Mouse (Mus musculus): ENCODE measurements around the gene Frmpd4. TPM values are rescaled to one million over a fixed set of nuclear protein-coding genes. Genes with fewer than 3 reads are reported as not detected.
A peak's percentile ranks its signal among the peaks of the same experiment; 100 is the strongest.

Gene Frmpd4
- polyA plus RNA-seq (2014; fragmentation: Nextera tagmentation; extraction: Ambion mirVana): 0.03 TPM in 2 replicates

- Histone ChIP-seq H3K4me3 (ENCODE audit: low read depth, low read length) (no peak within 1 kb of the TSS), H3K36me3 (ENCODE audit: insufficient read depth) (no peaks in the 10 kb centered on the region), H3K27ac (ENCODE audit: low read depth) (no peak within 1 kb of the TSS), H3K9ac (no peak within 1 kb of the TSS), H3K27me3 (ENCODE audit: insufficient read depth, low read length) (no peaks in the 10 kb centered on the region), H3K4me2 (no peak within 1 kb of the TSS), H3K9me3 (ENCODE audit: low read depth, low read length) (no peaks in the 10 kb centered on the region), H3K4me1 (ENCODE audit: insufficient read depth) (no peaks in the 10 kb centered on the region)
- 68% methylated on average over 5 of the region's 5 CpGs for WGBS
- DNase-seq (no peak), ATAC-seq (ENCODE audit: insufficient read depth) (no peak)
- no peak for TF ChIP-seq CTCF (IDR thresholded peaks at IDR 0.05; ENCODE audit: low read depth)
Observed at GRCm38 (mm10) chrX:168577131-168577530, at the start of gene Frmpd4. Gene Frmpd4 (minus strand): TSS chrX:168577231.

- Histone ChIP-seq H3K4me2 (no peak overlapping the region), H3K27ac (ENCODE audit: low read depth) (peak overlapping the region; percentile 2; the same call in 1 of the 2 replicates), H3K4me1 (ENCODE audit: insufficient read depth) (no peaks in the 10 kb centered on the region), H3K27me3 (ENCODE audit: insufficient read depth, low read length) (no peaks in the 10 kb centered on the region), H3K9ac (no peak overlapping the region), H3K4me3 (ENCODE audit: low read depth, low read length) (no peak overlapping the region), H3K9me3 (ENCODE audit: low read depth, low read length) (no peaks in the 10 kb centered on the region), H3K36me3 (ENCODE audit: insufficient read depth) (no peaks in the 10 kb centered on the region)
- DNase-seq (peak; percentile 67), ATAC-seq (ENCODE audit: insufficient read depth) (peak; percentile 88; the same call in 1 of the 2 replicates)
- no peak for TF ChIP-seq CTCF (IDR thresholded peaks at IDR 0.05; ENCODE audit: low read depth)
- WGBS: 37% methylated on average over 5 of the region's 5 CpGs
Observed at GRCm38 (mm10) chrX:168595193-168595592, 18.2 kb upstream of the Frmpd4 start.

GRCm38 (mm10) chrX:168584303-168584702 is 7.3 kb upstream of the Frmpd4 start:
- 38% methylated on average over 1 of the region's 1 CpGs for WGBS
- no peak for ATAC-seq (ENCODE audit: insufficient read depth)

GRCm38 (mm10) chrX:168571808-168572207 is 5.2 kb downstream of the Frmpd4 start:
- DNase-seq (no peak), ATAC-seq (ENCODE audit: insufficient read depth) (no peak)

More at GRCm38 (mm10) chrX:168584303-168584702, 7.3 kb upstream of the Frmpd4 start:
- Histone ChIP-seq H3K9me3 (ENCODE audit: low read depth, low read length) (no peaks in the 10 kb centered on the region), H3K4me2 (no peak overlapping the region), H3K36me3 (ENCODE audit: insufficient read depth) (no peaks in the 10 kb centered on the region), H3K9ac (no peak overlapping the region), H3K27me3 (ENCODE audit: insufficient read depth, low read length) (no peaks in the 10 kb centered on the region), H3K4me1 (ENCODE audit: insufficient read depth) (no peaks in the 10 kb centered on the region), H3K4me3 (ENCODE audit: low read depth, low read length) (no peak overlapping the region), H3K27ac (ENCODE audit: low read depth) (no peak overlapping the region)
- peak; percentile 22 for DNase-seq
- no peak; the same call in 1 of the 2 replicates for TF ChIP-seq CTCF (IDR thresholded peaks at IDR 0.05; ENCODE audit: low read depth)

GRCm38 (mm10) chrX:168569231-168569630 is 7.8 kb downstream of the Frmpd4 start:
- Histone ChIP-seq H3K36me3 (ENCODE audit: insufficient read depth) (no peaks in the 10 kb centered on the region), H3K9ac (no peak overlapping the region), H3K27me3 (ENCODE audit: insufficient read depth, low read length) (no peaks in the 10 kb centered on the region), H3K4me1 (ENCODE audit: insufficient read depth) (no peaks in the 10 kb centered on the region), H3K4me3 (ENCODE audit: low read depth, low read length) (no peak overlapping the region), H3K4me2 (no peak overlapping the region), H3K9me3 (ENCODE audit: low read depth, low read length) (no peaks in the 10 kb centered on the region), H3K27ac (ENCODE audit: low read depth) (no peak overlapping the region)
- DNase-seq (no peak), ATAC-seq (ENCODE audit: insufficient read depth) (no peak)
- TF ChIP-seq CTCF (IDR thresholded peaks at IDR 0.05; ENCODE audit: low read depth): no peak
- WGBS: 69% methylated on average over 5 of the region's 5 CpGs

More at GRCm38 (mm10) chrX:168571808-168572207, 5.2 kb downstream of the Frmpd4 start:
- Histone ChIP-seq H3K9ac (no peak overlapping the region), H3K36me3 (ENCODE audit: insufficient read depth) (no peaks in the 10 kb centered on the region), H3K27ac (ENCODE audit: low read depth) (no peak overlapping the region), H3K4me2 (no peak overlapping the region), H3K4me3 (ENCODE audit: low read depth, low read length) (no peak overlapping the region), H3K27me3 (ENCODE audit: insufficient read depth, low read length) (no peaks in the 10 kb centered on the region), H3K9me3 (ENCODE audit: low read depth, low read length) (no peaks in the 10 kb centered on the region), H3K4me1 (ENCODE audit: insufficient read depth) (no peaks in the 10 kb centered on the region)
- 61% methylated on average over 4 of the region's 4 CpGs for WGBS
- no peak for TF ChIP-seq CTCF (IDR thresholded peaks at IDR 0.05; ENCODE audit: low read depth)

- H3K9ac ChIP-seq: no peak overlapping the region
- H3K4me3 ChIP-seq (ENCODE audit: low read depth, low read length): no peak overlapping the region
- ATAC-seq (ENCODE audit: insufficient read depth) (peak; percentile 62; the same call in 1 of the 2 replicates), DNase-seq (peak; percentile 6)
- no peaks in the 10 kb centered on the region for H3K9me3 ChIP-seq (ENCODE audit: low read depth, low read length)
- TF ChIP-seq CTCF (IDR thresholded peaks at IDR 0.05; ENCODE audit: low read depth): no peak
- no peak overlapping the region for H3K4me2 ChIP-seq
- H3K27me3 ChIP-seq (ENCODE audit: insufficient read depth, low read length): no peaks in the 10 kb centered on the region
- WGBS: 13% methylated on average over 1 of the region's 1 CpGs
- no peaks in the 10 kb centered on the region for H3K4me1 ChIP-seq (ENCODE audit: insufficient read depth)
- H3K36me3 ChIP-seq (ENCODE audit: insufficient read depth): no peaks in the 10 kb centered on the region
- no peak overlapping the region for H3K27ac ChIP-seq (ENCODE audit: low read depth)
Observed at GRCm38 (mm10) chrX:168505254-168505653, 71.8 kb downstream of the Frmpd4 start.

GRCm38 (mm10) chrX:168455233-168455632 is 121.8 kb downstream of the Frmpd4 start:
- Histone ChIP-seq H3K27me3 (ENCODE audit: insufficient read depth, low read length) (no peaks in the 10 kb centered on the region), H3K27ac (ENCODE audit: low read depth) (no peak overlapping the region), H3K9me3 (ENCODE audit: low read depth, low read length) (no peaks in the 10 kb centered on the region), H3K4me2 (no peak overlapping the region), H3K36me3 (ENCODE audit: insufficient read depth) (no peaks in the 10 kb centered on the region), H3K4me1 (ENCODE audit: insufficient read depth) (no peaks in the 10 kb centered on the region), H3K9ac (no peak overlapping the region), H3K4me3 (ENCODE audit: low read depth, low read length) (no peak overlapping the region)
- DNase-seq (no peak), ATAC-seq (ENCODE audit: insufficient read depth) (no peak)
- 76% methylated on average over 2 of the region's 2 CpGs for WGBS
- no peak for TF ChIP-seq CTCF (IDR thresholded peaks at IDR 0.05; ENCODE audit: low read depth)

All from lung, embryonic 14.5 days (tissue).